Mouse (Mus musculus): ENCODE results near the gene Rhof. TPM values are rescaled to one million over a fixed set of nuclear protein-coding genes. Genes with fewer than 3 reads are reported as not detected.

The Rhof gene
- total and polyA plus RNA-seq, 2 experiments: 0.09 to 0.86 TPM

DNA sequence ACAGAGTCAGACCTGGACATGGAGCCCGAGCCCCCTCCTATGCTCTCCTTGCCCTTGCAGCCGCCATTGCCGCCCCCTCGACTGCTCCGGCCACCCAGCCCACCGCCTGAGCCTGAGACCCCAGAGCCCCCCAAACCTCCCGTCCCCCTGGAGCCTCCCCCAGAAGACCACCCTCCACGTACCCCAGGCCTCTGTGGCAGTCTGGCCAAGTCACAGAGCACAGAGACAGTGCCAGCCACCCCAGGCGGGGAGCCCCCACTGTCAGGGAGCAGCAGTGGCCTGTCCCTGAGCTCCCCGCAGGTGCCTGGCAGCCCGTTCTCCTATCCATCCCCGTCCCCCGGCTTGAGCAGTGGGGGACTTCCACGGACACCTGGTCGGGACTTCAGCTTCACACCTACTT, 27.4 kb upstream of the Rhof start:
- H3K4me3 ChIP-seq (ENCODE audit: insufficient read depth, low read depth, low read length): no peak overlapping the region
- no peak for DNase-seq (ENCODE audit: extremely low read depth, low read depth, low spot score)
- no peaks in the 10 kb centered on the region for H3K27me3 ChIP-seq (ENCODE audit: control insufficient read depth, insufficient read depth, low read length)
- H3K79me2 ChIP-seq (ENCODE audit: control insufficient read depth, insufficient read depth, low read length): no peaks in the 10 kb centered on the region
- no peak overlapping the region for H3K9ac ChIP-seq (ENCODE audit: low read depth, low read length)
- WGBS: 97% methylated on average over 15 of the region's 15 CpGs
- H3K27ac ChIP-seq (replicated peaks; ENCODE audit: insufficient read depth, low read depth, low read length): no peak overlapping the region
- H3K36me3 ChIP-seq (ENCODE audit: control insufficient read depth, insufficient read depth, low read length): peaks cover 68% of the 10 kb centered on the region
- H3K4me1 ChIP-seq (ENCODE audit: control insufficient read depth, insufficient read depth, low read length): no peaks in the 10 kb centered on the region
- TF ChIP-seq POLR2A (IDR thresholded peaks at IDR 0.05; ENCODE audit: extremely low read depth, insufficient read depth, low read length): no peak
- TF ChIP-seq CTCF (IDR thresholded peaks at IDR 0.05; ENCODE audit: low read depth, low read length): no peak

DNA sequence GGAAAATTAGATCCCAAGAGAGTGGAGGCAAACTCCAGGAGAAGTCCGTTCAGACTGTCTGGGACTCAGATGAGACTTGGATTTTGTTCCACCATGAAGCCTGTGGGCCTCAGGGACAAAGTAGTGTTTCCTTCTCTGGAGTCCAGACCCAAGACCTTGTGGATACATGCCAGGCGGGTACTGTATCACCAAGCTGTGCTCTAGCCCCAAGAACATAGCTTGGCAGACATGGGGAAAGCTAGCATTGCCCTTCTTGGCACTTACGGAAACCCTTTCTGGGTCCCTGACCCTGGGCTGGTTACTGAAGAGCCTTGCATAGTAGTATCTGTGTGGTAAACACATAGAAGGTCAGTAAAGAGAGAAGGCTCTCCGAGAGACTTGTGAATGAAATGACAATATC, 27.0 kb upstream of the Rhof start:
- Histone ChIP-seq H3K4me3 (ENCODE audit: insufficient read depth, low read depth, low read length) (no peak overlapping the region), H3K36me3 (ENCODE audit: control insufficient read depth, insufficient read depth, low read length) (peaks cover 68% of the 10 kb centered on the region), H3K27me3 (ENCODE audit: control insufficient read depth, insufficient read depth, low read length) (no peaks in the 10 kb centered on the region), H3K9ac (ENCODE audit: low read depth, low read length) (no peak overlapping the region), H3K79me2 (ENCODE audit: control insufficient read depth, insufficient read depth, low read length) (no peaks in the 10 kb centered on the region), H3K27ac (replicated peaks; ENCODE audit: insufficient read depth, low read depth, low read length) (no peak overlapping the region), H3K4me1 (ENCODE audit: control insufficient read depth, insufficient read depth, low read length) (no peaks in the 10 kb centered on the region)
- WGBS: 97% methylated on average over 4 of the region's 4 CpGs
- TF ChIP-seq CTCF (IDR thresholded peaks at IDR 0.05; ENCODE audit: low read depth, low read length) (no peak), POLR2A (IDR thresholded peaks at IDR 0.05; ENCODE audit: extremely low read depth, insufficient read depth, low read length) (no peak)
- DNase-seq (ENCODE audit: extremely low read depth, low read depth, low spot score): no peak

DNA sequence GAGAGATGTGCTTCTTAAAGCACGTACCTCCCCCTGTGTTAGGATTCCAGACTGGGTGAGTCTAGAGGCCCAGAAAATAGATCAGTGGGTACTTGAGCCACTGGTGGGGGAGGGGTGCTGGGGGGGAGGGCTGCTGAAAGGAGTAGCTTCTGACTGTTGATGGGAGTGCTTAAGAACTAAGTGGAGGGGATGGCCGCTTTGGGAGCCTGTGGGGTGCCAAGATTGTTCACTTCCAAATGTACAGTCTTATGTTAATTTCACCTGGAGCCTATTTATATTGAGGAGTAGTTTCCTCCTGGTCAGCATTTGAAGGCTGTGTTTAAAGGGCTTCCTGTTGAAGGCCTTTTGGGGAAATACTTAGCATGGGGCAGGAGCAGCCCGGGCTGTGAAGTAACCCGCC, 25.5 kb upstream of the Rhof start:
- Histone ChIP-seq H3K27ac (replicated peaks; ENCODE audit: insufficient read depth, low read depth, low read length) (no peak overlapping the region), H3K27me3 (ENCODE audit: control insufficient read depth, insufficient read depth, low read length) (no peaks in the 10 kb centered on the region), H3K9ac (ENCODE audit: low read depth, low read length) (no peak overlapping the region), H3K79me2 (ENCODE audit: control insufficient read depth, insufficient read depth, low read length) (no peaks in the 10 kb centered on the region), H3K36me3 (ENCODE audit: control insufficient read depth, insufficient read depth, low read length) (peaks cover 56% of the 10 kb centered on the region), H3K4me1 (ENCODE audit: control insufficient read depth, insufficient read depth, low read length) (no peaks in the 10 kb centered on the region), H3K4me3 (ENCODE audit: insufficient read depth, low read depth, low read length) (no peak overlapping the region)
- WGBS: 89% methylated on average over 4 of the region's 4 CpGs
- TF ChIP-seq POLR2A (IDR thresholded peaks at IDR 0.05; ENCODE audit: extremely low read depth, insufficient read depth, low read length): no peak
- no peak for TF ChIP-seq CTCF (IDR thresholded peaks at IDR 0.05; ENCODE audit: low read depth, low read length)
- no peak for DNase-seq (ENCODE audit: extremely low read depth, low read depth, low spot score)

DNA sequence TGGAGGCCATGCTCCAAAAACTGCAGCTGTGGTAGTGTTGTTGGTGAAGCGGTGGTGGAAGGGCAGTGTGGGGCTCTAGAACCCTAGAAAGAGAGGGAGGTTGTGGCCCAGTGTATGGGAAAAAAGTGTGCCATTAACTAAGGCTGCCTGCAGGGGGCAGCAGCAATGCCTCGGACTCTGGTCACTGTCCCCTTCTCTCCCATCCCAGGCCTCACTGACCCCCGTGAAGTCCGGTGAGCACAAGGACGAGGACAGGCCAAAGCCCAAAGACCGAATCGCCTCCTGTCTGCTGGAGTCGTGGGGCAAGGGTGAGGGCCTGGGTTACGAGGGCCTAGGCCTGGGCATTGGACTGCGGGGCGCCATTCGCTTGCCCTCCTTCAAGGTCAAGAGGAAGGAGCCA, 24.3 kb upstream of the Rhof start:
- no peak for DNase-seq (ENCODE audit: extremely low read depth, low read depth, low spot score)
- H3K4me1 ChIP-seq (ENCODE audit: control insufficient read depth, insufficient read depth, low read length): no peaks in the 10 kb centered on the region
- WGBS: 91% methylated on average over 12 of the region's 12 CpGs
- H3K4me3 ChIP-seq (ENCODE audit: insufficient read depth, low read depth, low read length): no peak overlapping the region
- no peaks in the 10 kb centered on the region for H3K27me3 ChIP-seq (ENCODE audit: control insufficient read depth, insufficient read depth, low read length)
- H3K79me2 ChIP-seq (ENCODE audit: control insufficient read depth, insufficient read depth, low read length): peaks cover 6% of the 10 kb centered on the region; the same call in 1 of the 2 replicates
- no peak for TF ChIP-seq POLR2A (IDR thresholded peaks at IDR 0.05; ENCODE audit: extremely low read depth, insufficient read depth, low read length)
- TF ChIP-seq CTCF (IDR thresholded peaks at IDR 0.05; ENCODE audit: low read depth, low read length): peak; percentile 71
- H3K27ac ChIP-seq (replicated peaks; ENCODE audit: insufficient read depth, low read depth, low read length): no peak overlapping the region
- H3K36me3 ChIP-seq (ENCODE audit: control insufficient read depth, insufficient read depth, low read length): peaks cover 53% of the 10 kb centered on the region
- H3K9ac ChIP-seq (ENCODE audit: low read depth, low read length): no peak overlapping the region

DNA sequence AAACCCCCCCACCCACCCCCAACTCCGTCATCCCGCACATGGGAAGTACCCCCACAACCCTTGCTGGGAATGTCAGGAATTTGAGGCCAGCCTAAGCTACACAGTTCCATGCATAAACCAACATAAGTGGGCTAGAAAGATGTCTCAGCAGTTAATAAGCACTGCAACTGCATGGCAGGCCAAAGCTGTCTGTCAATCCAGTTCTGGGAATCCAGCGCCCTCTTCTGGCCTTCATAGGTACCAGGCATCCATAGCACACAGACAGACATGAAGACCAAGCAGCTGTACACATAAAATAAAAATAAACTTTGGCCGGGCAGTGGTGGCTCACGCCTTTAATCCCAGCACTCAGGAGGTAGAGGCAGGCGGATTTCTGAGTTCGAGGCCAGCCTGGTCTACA, 22.9 kb upstream of the Rhof start:
- peak; percentile 77 for TF ChIP-seq CTCF (IDR thresholded peaks at IDR 0.05; ENCODE audit: low read depth, low read length)
- no peak for TF ChIP-seq POLR2A (IDR thresholded peaks at IDR 0.05; ENCODE audit: extremely low read depth, insufficient read depth, low read length)
- Histone ChIP-seq H3K27ac (replicated peaks; ENCODE audit: insufficient read depth, low read depth, low read length) (no peak overlapping the region), H3K27me3 (ENCODE audit: control insufficient read depth, insufficient read depth, low read length) (no peaks in the 10 kb centered on the region), H3K79me2 (ENCODE audit: control insufficient read depth, insufficient read depth, low read length) (peaks cover 13% of the 10 kb centered on the region; the same call in 1 of the 2 replicates), H3K4me1 (ENCODE audit: control insufficient read depth, insufficient read depth, low read length) (no peaks in the 10 kb centered on the region), H3K4me3 (ENCODE audit: insufficient read depth, low read depth, low read length) (no peak overlapping the region), H3K9ac (ENCODE audit: low read depth, low read length) (no peak overlapping the region), H3K36me3 (ENCODE audit: control insufficient read depth, insufficient read depth, low read length) (peaks cover 45% of the 10 kb centered on the region)
- WGBS: 62% methylated on average over 7 of the region's 7 CpGs
- peak; percentile 61 for DNase-seq (ENCODE audit: extremely low read depth, low read depth, low spot score)

DNA sequence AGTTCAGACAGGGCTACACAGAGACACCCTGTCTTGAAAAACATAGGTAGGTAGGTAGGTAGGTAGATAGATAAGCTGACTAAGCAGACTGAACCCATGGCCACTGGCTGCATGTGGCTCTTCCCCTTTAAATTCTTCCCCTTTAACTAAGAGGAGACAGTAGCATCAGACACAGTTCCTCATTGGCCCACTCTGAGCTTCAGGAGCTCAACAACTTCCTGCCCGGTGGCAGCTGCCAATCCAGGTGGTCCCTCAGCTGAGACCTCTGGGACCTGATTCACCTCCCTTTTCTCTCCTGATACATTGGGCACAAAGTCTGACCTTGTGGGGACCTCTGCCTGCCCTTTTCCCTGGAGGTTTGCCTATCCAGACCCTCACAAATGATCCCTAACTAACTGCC, 20.4 kb upstream of the Rhof start:
- Histone ChIP-seq H3K4me3 (ENCODE audit: insufficient read depth, low read depth, low read length) (no peak overlapping the region), H3K4me1 (ENCODE audit: control insufficient read depth, insufficient read depth, low read length) (peaks cover 7% of the 10 kb centered on the region; the same call in 1 of the 2 replicates), H3K27ac (replicated peaks; ENCODE audit: insufficient read depth, low read depth, low read length) (no peak overlapping the region), H3K9ac (ENCODE audit: low read depth, low read length) (no peak overlapping the region), H3K79me2 (ENCODE audit: control insufficient read depth, insufficient read depth, low read length) (peaks cover 18% of the 10 kb centered on the region; the same call in 1 of the 2 replicates), H3K36me3 (ENCODE audit: control insufficient read depth, insufficient read depth, low read length) (peaks cover 28% of the 10 kb centered on the region), H3K27me3 (ENCODE audit: control insufficient read depth, insufficient read depth, low read length) (no peaks in the 10 kb centered on the region)
- 86% methylated on average over 1 of the region's 1 CpGs for WGBS
- TF ChIP-seq POLR2A (IDR thresholded peaks at IDR 0.05; ENCODE audit: extremely low read depth, insufficient read depth, low read length) (no peak), CTCF (IDR thresholded peaks at IDR 0.05; ENCODE audit: low read depth, low read length) (no peak)
- DNase-seq (ENCODE audit: extremely low read depth, low read depth, low spot score): no peak
